Mouse (Mus musculus): ENCODE measurements around the gene Metap2. TPM values are rescaled to one million over a fixed set of nuclear protein-coding genes. Genes with fewer than 3 reads are reported as not detected.

Metap2 gene
- polyA plus RNA-seq, 1 experiment, result 137 TPM

- no peak overlapping the region for H3K27ac ChIP-seq (replicated peaks; ENCODE audit: low read depth, low read length)
- H3K4me1 ChIP-seq (ENCODE audit: control insufficient read depth, insufficient read depth, insufficient read length, low read length), result 0 out of 2 replicates have a peak, but pooled peaks cover 4% of the 10 kb centered on the region
Observed at GRCm38 (mm10) chr10:93918087-93918486, 21.2 kb upstream of the Metap2 start.

GRCm38 (mm10) chr10:93916778-93917177 lies 19.9 kb upstream of the Metap2 start:
- Histone ChIP-seq H3K27ac (replicated peaks; ENCODE audit: low read depth, low read length) (no peak overlapping the region), H3K4me3 (ENCODE audit: insufficient read depth, low read depth, low read length) (no peak overlapping the region), H3K4me1 (ENCODE audit: control insufficient read depth, insufficient read depth, insufficient read length, low read length) (0 out of 2 replicates have a peak, but pooled peaks cover 4% of the 10 kb centered on the region)

More at GRCm38 (mm10) chr10:93918087-93918486, 21.2 kb upstream of the Metap2 start:
- H3K4me3 ChIP-seq (ENCODE audit: insufficient read depth, low read depth, low read length), result no peak overlapping the region

- Histone ChIP-seq H3K4me3 (ENCODE audit: insufficient read depth, low read depth, low read length) (no peak overlapping the region), H3K4me1 (ENCODE audit: control insufficient read depth, insufficient read depth, insufficient read length, low read length) (0 out of 2 replicates have a peak, but pooled peaks cover 4% of the 10 kb centered on the region), H3K27ac (replicated peaks; ENCODE audit: low read depth, low read length) (no peak overlapping the region)
Observed at GRCm38 (mm10) chr10:93915531-93916275, 18.8 kb upstream of the Metap2 start.

DNA sequence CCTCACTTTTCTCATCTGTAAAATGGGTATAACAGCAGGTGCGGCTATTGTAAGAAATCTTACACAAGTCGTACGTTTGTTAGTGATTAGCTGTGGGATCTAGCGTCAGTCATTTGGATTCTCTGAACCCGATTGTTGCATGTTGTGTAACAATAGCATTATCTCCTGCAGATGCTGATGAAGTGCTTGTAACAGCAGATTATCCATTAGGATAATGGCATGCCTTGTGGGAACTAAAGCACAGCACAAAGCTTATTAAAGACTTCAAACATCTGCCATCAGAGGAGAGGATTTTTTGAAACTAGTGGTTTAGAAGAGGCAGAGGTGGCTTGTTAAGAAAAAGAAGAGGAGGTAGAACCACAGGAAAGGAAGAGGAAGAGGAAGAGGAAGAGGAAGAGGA lies 16.6 kb upstream of the Metap2 start:
- no peak overlapping the region for H3K4me3 ChIP-seq (ENCODE audit: insufficient read depth, low read depth, low read length)
- H3K27ac ChIP-seq (replicated peaks; ENCODE audit: low read depth, low read length), result no peak overlapping the region
- H3K4me1 ChIP-seq (ENCODE audit: control insufficient read depth, insufficient read depth, insufficient read length, low read length), result no peaks in the 10 kb centered on the region

- no peak overlapping the region for H3K4me3 ChIP-seq (ENCODE audit: insufficient read depth, low read depth, low read length)
- no peak overlapping the region for H3K27ac ChIP-seq (replicated peaks; ENCODE audit: low read depth, low read length)
- no peaks in the 10 kb centered on the region for H3K4me1 ChIP-seq (ENCODE audit: control insufficient read depth, insufficient read depth, insufficient read length, low read length)
Observed at GRCm38 (mm10) chr10:93912917-93913316, 16.0 kb upstream of the Metap2 start.

- Histone ChIP-seq H3K27ac (replicated peaks; ENCODE audit: low read depth, low read length) (no peak overlapping the region), H3K4me3 (ENCODE audit: insufficient read depth, low read depth, low read length) (no peak overlapping the region), H3K4me1 (ENCODE audit: control insufficient read depth, insufficient read depth, insufficient read length, low read length) (no peaks in the 10 kb centered on the region)
Observed at GRCm38 (mm10) chr10:93912136-93912855, 15.4 kb upstream of the Metap2 start.

GRCm38 (mm10) chr10:93911326-93911725 lies 14.4 kb upstream of the Metap2 start:
- Histone ChIP-seq H3K4me3 (ENCODE audit: insufficient read depth, low read depth, low read length) (no peak overlapping the region), H3K27ac (replicated peaks; ENCODE audit: low read depth, low read length) (no peak overlapping the region), H3K4me1 (ENCODE audit: control insufficient read depth, insufficient read depth, insufficient read length, low read length) (no peaks in the 10 kb centered on the region)

- H3K27ac ChIP-seq (replicated peaks; ENCODE audit: low read depth, low read length), result no peak overlapping the region
- no peak overlapping the region for H3K4me3 ChIP-seq (ENCODE audit: insufficient read depth, low read depth, low read length)
- H3K4me1 ChIP-seq (ENCODE audit: control insufficient read depth, insufficient read depth, insufficient read length, low read length), result no peaks in the 10 kb centered on the region
Observed at GRCm38 (mm10) chr10:93909811-93910446, 13.0 kb upstream of the Metap2 start.

GRCm38 (mm10) chr10:93909015-93909414 lies 12.1 kb upstream of the Metap2 start:
- Histone ChIP-seq H3K4me3 (ENCODE audit: insufficient read depth, low read depth, low read length) (no peak overlapping the region), H3K27ac (replicated peaks; ENCODE audit: low read depth, low read length) (no peak overlapping the region)

GRCm38 (mm10) chr10:93908540-93908939 lies 11.6 kb upstream of the Metap2 start:
- Histone ChIP-seq H3K4me1 (ENCODE audit: control insufficient read depth, insufficient read depth, insufficient read length, low read length) (no peaks in the 10 kb centered on the region), H3K4me3 (ENCODE audit: insufficient read depth, low read depth, low read length) (no peak overlapping the region), H3K27ac (replicated peaks; ENCODE audit: low read depth, low read length) (no peak overlapping the region)

More at GRCm38 (mm10) chr10:93909015-93909414, 12.1 kb upstream of the Metap2 start:
- no peaks in the 10 kb centered on the region for H3K4me1 ChIP-seq (ENCODE audit: control insufficient read depth, insufficient read depth, insufficient read length, low read length)

GRCm38 (mm10) chr10:93907376-93907775 lies 10.5 kb upstream of the Metap2 start:
- Histone ChIP-seq H3K4me3 (ENCODE audit: insufficient read depth, low read depth, low read length) (no peak overlapping the region), H3K4me1 (ENCODE audit: control insufficient read depth, insufficient read depth, insufficient read length, low read length) (no peaks in the 10 kb centered on the region), H3K27ac (replicated peaks; ENCODE audit: low read depth, low read length) (no peak overlapping the region)

DNA sequence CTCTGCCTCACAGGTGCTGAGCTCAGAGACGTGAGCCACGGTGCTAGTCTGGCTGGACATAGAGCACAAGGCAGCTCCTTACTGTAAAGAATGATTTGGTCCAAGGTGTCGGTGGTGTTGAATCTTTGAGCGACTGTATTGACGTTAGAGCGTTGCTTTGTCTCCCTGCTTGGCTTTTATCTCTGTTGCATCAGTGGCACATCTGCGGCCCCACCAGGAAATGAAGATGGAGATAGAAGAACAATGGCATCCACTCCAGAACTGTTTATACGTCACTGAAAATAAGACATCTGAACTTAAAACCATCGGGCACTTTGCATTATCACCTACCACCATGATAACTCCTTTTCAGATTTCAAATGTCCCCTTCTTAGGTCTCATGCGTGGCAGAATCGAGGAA lies 3.0 kb upstream of the Metap2 start:
- Histone ChIP-seq H3K27ac (replicated peaks; ENCODE audit: low read depth, low read length) (no peak overlapping the region), H3K4me3 (ENCODE audit: insufficient read depth, low read depth, low read length) (no peak overlapping the region)

DNA sequence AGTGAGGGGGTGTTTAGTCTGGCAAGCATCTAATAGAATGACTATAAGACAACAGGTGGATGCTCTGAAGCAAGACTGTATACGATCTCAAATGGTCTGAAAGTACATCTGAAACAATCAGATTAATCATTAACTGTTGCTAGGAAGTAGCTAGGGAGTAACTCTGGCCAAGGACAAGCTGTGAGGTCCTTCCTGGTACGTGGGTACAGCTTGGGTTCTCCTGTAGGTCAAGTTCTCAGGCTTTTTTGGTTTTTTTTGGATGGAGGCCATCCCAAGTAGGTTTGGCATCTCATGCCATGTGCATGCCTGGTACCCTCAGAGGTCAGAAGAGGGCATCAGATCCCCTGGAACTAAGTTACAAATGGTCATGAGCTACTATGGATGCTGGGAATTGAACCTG lies 2.4 kb upstream of the Metap2 start:
- H3K4me3 ChIP-seq (ENCODE audit: insufficient read depth, low read depth, low read length), result no peak overlapping the region
- H3K27ac ChIP-seq (replicated peaks; ENCODE audit: low read depth, low read length), result no peak overlapping the region
- no peaks in the 10 kb centered on the region for H3K4me1 ChIP-seq (ENCODE audit: control insufficient read depth, insufficient read depth, insufficient read length, low read length)

More for the DNA sequence above, 3.0 kb upstream of the Metap2 start:
- H3K4me1 ChIP-seq (ENCODE audit: control insufficient read depth, insufficient read depth, insufficient read length, low read length), result no peaks in the 10 kb centered on the region

DNA sequence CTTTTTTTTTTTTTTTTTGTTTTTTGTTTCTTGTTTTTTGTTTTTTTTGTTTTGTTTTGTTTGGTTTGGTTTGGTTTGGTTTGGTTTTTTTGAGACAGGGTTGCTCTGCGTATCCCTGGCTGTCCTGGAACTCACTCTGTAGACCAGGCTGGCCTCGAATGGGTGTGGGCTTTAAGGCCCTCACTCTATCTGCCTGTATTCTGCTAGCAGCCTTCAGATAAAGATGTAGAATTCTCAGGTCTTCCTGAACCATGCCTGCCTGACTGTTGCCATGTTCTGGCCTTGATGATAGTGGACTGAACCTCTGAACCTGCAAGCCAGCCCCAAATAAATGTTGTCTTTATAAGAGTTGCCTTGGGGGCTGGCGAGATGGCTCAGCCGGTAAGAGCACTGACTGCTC lies 4.3 kb downstream of the Metap2 start:
- Histone ChIP-seq H3K27ac (replicated peaks; ENCODE audit: low read depth, low read length) (no peak overlapping the region), H3K4me1 (ENCODE audit: control insufficient read depth, insufficient read depth, insufficient read length, low read length) (peaks cover 3% of the 10 kb centered on the region; the same call in 1 of the 2 replicates), H3K4me3 (ENCODE audit: insufficient read depth, low read depth, low read length) (no peak overlapping the region)

DNA sequence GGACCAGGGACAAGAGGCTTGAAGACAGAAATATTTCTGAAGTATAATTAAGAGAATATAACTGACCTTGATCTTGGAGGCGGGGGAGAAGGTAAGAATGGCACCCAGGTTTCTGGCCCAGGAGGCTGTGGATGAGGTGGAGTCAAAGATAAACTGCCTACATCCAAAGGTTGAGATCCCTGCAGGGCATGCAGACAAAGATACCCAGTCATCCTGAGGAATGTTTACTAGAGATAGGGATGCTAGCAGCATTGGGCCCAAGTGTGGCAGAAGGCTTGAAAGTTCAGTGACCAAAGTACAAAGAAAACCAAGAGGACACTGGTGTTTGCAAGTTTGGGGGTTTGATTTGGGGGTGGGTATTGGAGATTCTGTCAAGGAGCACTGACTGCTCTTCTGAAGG lies 5.9 kb downstream of the Metap2 start:
- Histone ChIP-seq H3K4me3 (ENCODE audit: insufficient read depth, low read depth, low read length) (no peak overlapping the region; the same call in 1 of the 2 replicates), H3K4me1 (ENCODE audit: control insufficient read depth, insufficient read depth, insufficient read length, low read length) (peaks cover 3% of the 10 kb centered on the region; the same call in 1 of the 2 replicates), H3K27ac (replicated peaks; ENCODE audit: low read depth, low read length) (no peak overlapping the region)
